ENCODE assay signal across 8 mouse cellular contexts in genomic region chr10:80356001-80356682, GRCm38 (mm10). TPM values are rescaled to one million over a fixed set of nuclear protein-coding genes. Genes with fewer than 3 reads are reported as not detected.
DNase-seq lines count a peak whose midpoint lies in the region; ATAC-seq and TF ChIP-seq lines count a peak whose summit lies in the region.

Gene Plk5, plus strand, starts transcription at chr10:80356459.

- H3K9me3 ChIP-seq in lung, postnatal 0 days (ENCODE audit: low read length): no peaks in the 10 kb centered on the region
- H3K9me3 ChIP-seq in intestine, embryonic 14.5 days (ENCODE audit: control insufficient read depth, low read length): no peaks in the 10 kb centered on the region
- no peaks in the 10 kb centered on the region for H3K9me3 ChIP-seq in stomach, embryonic 15.5 days

- TF ChIP-seq CTCF in gastrocnemius, adult 2 months (IDR thresholded peaks at IDR 0.05): no peak
- TF ChIP-seq CTCF in lung, postnatal 0 days (IDR thresholded peaks at IDR 0.05): no peak
- TF ChIP-seq CTCF in lung, adult 2 months (IDR thresholded peaks at IDR 0.05; ENCODE audit: insufficient read depth, low read length): no peak

- WGBS in lung, postnatal 0 days: 3% methylated on average over 45 of the region's 53 CpGs
- WGBS in lung, adult 2 months: 3% methylated on average over 53 of the region's 53 CpGs
- WGBS in intestine, embryonic 14.5 days: 1% methylated on average over 53 of the region's 53 CpGs
- WGBS in stomach, embryonic 15.5 days: 2% methylated on average over 53 of the region's 53 CpGs

- TF ChIP-seq EP300 in lung, postnatal 0 days (IDR thresholded peaks at IDR 0.05): no peak

- H3K4me2 ChIP-seq in lung, postnatal 0 days (replicated peaks; ENCODE audit: low read depth, low read length): peak within 1 kb of the TSS; percentile 19
- peak within 1 kb of the TSS; percentile 44 for H3K4me2 ChIP-seq in intestine, embryonic 14.5 days (ENCODE audit: low read length)
- H3K4me2 ChIP-seq in stomach, embryonic 15.5 days: peak within 1 kb of the TSS; percentile 58

- DNase-seq in gastrocnemius, adult 2 months: no peak
- DNase-seq in gastrocnemius, adult 18-20 months (ENCODE audit: low spot score): no peak
- no peak for DNase-seq in lung, postnatal 0 days (ENCODE audit: low spot score)
- DNase-seq in lung, adult 2 months: no peak
- DNase-seq in intestine, embryonic 14.5 days (ENCODE audit: low spot score): no peak
- no peak for DNase-seq in adrenal gland, adult 18-20 months (ENCODE audit: low spot score in 2 of 2)

- no peak for TF ChIP-seq POLR2A in lung, adult 2 months (IDR thresholded peaks at IDR 0.05; ENCODE audit: borderline replicate concordance, extremely low read depth, low read depth, low read length)

- H3K9ac ChIP-seq in lung, postnatal 0 days (replicated peaks; ENCODE audit: low read depth): no peak within 1 kb of the TSS
- 0 out of 2 replicates have a peak within 1 kb of the TSS, but pooled peaks have one; percentile 10 for H3K9ac ChIP-seq in intestine, embryonic 14.5 days (ENCODE audit: low read length)
- H3K9ac ChIP-seq in stomach, embryonic 15.5 days: no peak within 1 kb of the TSS

- H3K36me3 ChIP-seq in lung, postnatal 0 days (ENCODE audit: insufficient read depth, low read length): no peaks in the 10 kb centered on the region
- no peaks in the 10 kb centered on the region for H3K36me3 ChIP-seq in intestine, embryonic 14.5 days (ENCODE audit: control insufficient read depth, insufficient read depth, low read length)
- no peaks in the 10 kb centered on the region for H3K36me3 ChIP-seq in stomach, embryonic 15.5 days

- H3K27me3 ChIP-seq in lung, postnatal 0 days (replicated peaks; ENCODE audit: insufficient read depth, low read length): peaks cover 41% of the 10 kb centered on the region
- H3K27me3 ChIP-seq in intestine, embryonic 14.5 days (replicated peaks; ENCODE audit: control insufficient read depth, insufficient read depth, low read length): peaks cover 70% of the 10 kb centered on the region
- H3K27me3 ChIP-seq in stomach, embryonic 15.5 days (replicated peaks): peaks cover 76% of the 10 kb centered on the region

- H3K4me1 ChIP-seq in lung, postnatal 0 days (ENCODE audit: insufficient read depth, low read depth, low read length): no peaks in the 10 kb centered on the region
- 0 out of 2 replicates have a peak, but pooled peaks cover 3% of the 10 kb centered on the region for H3K4me1 ChIP-seq in lung, adult 2 months (ENCODE audit: control insufficient read depth, insufficient read depth, low read length)
- peaks cover 10% of the 10 kb centered on the region; the same call in 1 of the 2 replicates for H3K4me1 ChIP-seq in intestine, embryonic 14.5 days (replicated peaks; ENCODE audit: control insufficient read depth, insufficient read depth, low read length)
- H3K4me1 ChIP-seq in stomach, embryonic 15.5 days: peaks cover 26% of the 10 kb centered on the region

- no peak for ATAC-seq in lung, postnatal 0 days
- no peak for ATAC-seq in intestine, embryonic 14.5 days (replicated peaks; ENCODE audit: low FRiP score, low TSS enrichment, low read depth)
- no peak for ATAC-seq in stomach, embryonic 15.5 days (ENCODE audit: insufficient read depth, low FRiP score, low read depth)
- ATAC-seq in granulocyte monocyte progenitor cell, adult 5-6 weeks (replicated peaks; ENCODE audit: poor library complexity, severe bottlenecking): no peak

- intact Hi-C loops in gastrocnemius, adult 2 months (cut with DNase I): no loop called here

- H3K27ac ChIP-seq in gastrocnemius, adult 2 months: no peak within 1 kb of the TSS
- H3K27ac ChIP-seq in lung, postnatal 0 days (ENCODE audit: low read length): no peak within 1 kb of the TSS
- no peak within 1 kb of the TSS for H3K27ac ChIP-seq in intestine, embryonic 14.5 days (ENCODE audit: low read depth)
- no peak within 1 kb of the TSS for H3K27ac ChIP-seq in stomach, embryonic 15.5 days

- H3K4me3 ChIP-seq in gastrocnemius, adult 2 months: peak within 1 kb of the TSS; percentile 44
- H3K4me3 ChIP-seq in lung, postnatal 0 days (ENCODE audit: low read depth, low read length): no peak within 1 kb of the TSS; the same call in 1 of the 2 replicates
- H3K4me3 ChIP-seq in lung, adult 2 months (replicated peaks; ENCODE audit: extremely low read depth, low read depth, low read length): no peak within 1 kb of the TSS
- peak within 1 kb of the TSS; percentile 32 for H3K4me3 ChIP-seq in intestine, embryonic 14.5 days (ENCODE audit: low read depth, low read length)
- peak within 1 kb of the TSS; percentile 36 for H3K4me3 ChIP-seq in stomach, embryonic 15.5 days (replicated peaks)

RNA-seq across cellular contexts. Expression of gene Plk5, which starts in this region (rescaled TPM):
- under 1 TPM; 0.10 to 0.45 TPM for total RNA-seq in gastrocnemius, adult 2 months (2021)
- under 1 TPM; 0.09 to 0.11 TPM for total RNA-seq in gastrocnemius, adult 18-20 months (2021)
- polyA plus RNA-seq in lung, postnatal 0 days (2015; fragmentation: Nextera tagmentation; extraction: Ambion mirVana): 1.00 and 1.0 TPM in 2 replicates
- polyA plus RNA-seq in lung, adult 2 months (2012; rRNA removed): 5.5 and 6.0 TPM in 2 replicates
- polyA plus RNA-seq in intestine, embryonic 14.5 days (2014; fragmentation: Nextera tagmentation; extraction: Ambion mirVana): 0.22 and 0.32 TPM in 2 replicates
- polyA plus RNA-seq in stomach, embryonic 15.5 days (2015; fragmentation: Nextera tagmentation; extraction: Ambion mirVana): 0.30 and 0.67 TPM in 2 replicates
- not detected in 2 replicates for total RNA-seq in granulocyte monocyte progenitor cell, adult 5-6 weeks (2014; fragmentation: Nextera tagmentation)
- not detected in 2 replicates for total RNA-seq in granulocyte monocyte progenitor cell, adult 5-6 weeks (2017)
- total RNA-seq in adrenal gland, adult 18-20 months (2021): under 1 TPM; 0.19 to 0.27 TPM

Comparison
In these comparisons a context has a peak if more than half of its experiments do, and no peak if none do; other contexts are left out.
1. H3K4me3 ChIP-seq: peak in gastrocnemius, adult 2 months (single experiment), intestine, embryonic 14.5 days (single experiment) and stomach, embryonic 15.5 days (single experiment); none in lung, postnatal 0 days (single experiment) and lung, adult 2 months (single experiment).
2. Peak in every context shown above with its lines, with median percentiles within 50 percentile points of each other: H3K4me2 ChIP-seq.